Mouse (Mus musculus): ENCODE results near the gene Plekha7.

GRCm38 (mm10) chr7:116181444-116181946 lies 126.7 kb downstream of the Plekha7 start:
- TF ChIP-seq CTCF (IDR thresholded peaks at IDR 0.05; ENCODE audit: insufficient read depth, low read length) = no peak
- no peak for TF ChIP-seq POLR2A (IDR thresholded peaks at IDR 0.05; ENCODE audit: borderline replicate concordance, extremely low read depth, low read depth, low read length)

Data from lung, adult 2 months (tissue).